Mouse (Mus musculus): ENCODE data around the gene Cacna1e.

Cacna1e gene

DNA sequence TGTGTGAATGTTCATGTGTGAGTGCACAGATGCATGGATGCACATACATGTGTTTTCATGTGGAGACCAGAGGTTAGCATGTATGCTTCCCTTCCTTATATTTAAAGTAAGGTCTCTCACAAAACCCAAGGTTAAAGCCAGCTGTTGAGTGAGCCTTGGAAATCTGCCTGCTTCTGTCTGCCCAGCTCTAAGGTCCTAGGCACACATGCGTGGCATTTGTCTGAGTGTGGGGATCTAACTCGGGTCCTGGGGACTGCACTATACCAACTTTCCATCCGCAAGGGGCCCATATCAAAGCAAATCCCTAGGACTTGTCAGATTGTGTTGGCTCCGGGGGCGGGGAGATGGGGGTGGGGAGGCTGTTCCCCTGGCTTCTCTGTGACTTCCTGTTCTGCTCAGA lies 96.9 kb downstream of the Cacna1e start:
- intact Hi-C loops (cut with DNase I): loop anchor here (5.0 to 10.0 kb wide), 2 partner anchors 105 to 437 kb away; no protein-coding TSS in a partner anchor

DNA sequence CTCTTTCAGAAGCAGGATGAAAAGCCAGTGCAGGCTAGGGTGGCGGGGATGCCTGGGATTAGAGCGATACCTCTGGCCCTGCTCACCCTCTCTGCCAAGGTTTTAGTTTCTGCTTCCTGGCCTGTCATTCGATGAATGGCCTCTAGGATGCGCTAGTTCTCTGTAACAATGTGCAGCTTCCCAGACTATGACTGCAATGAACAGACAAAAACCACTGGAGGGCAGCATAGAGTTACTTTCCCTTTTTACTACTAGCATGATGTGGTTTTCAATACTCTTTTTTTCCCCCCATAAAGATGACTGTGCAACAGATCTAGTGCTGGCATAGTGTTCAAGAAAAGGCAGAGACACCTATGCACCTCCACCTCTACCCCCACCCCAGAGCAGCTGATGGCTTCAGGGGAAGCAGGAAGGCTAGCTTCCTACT lies 98.0 kb downstream of the Cacna1e start:
- intact Hi-C loops (cut with DNase I): loop anchor here (1.0 to 10.0 kb wide), 3 partner anchors 106 to 439 kb away; no protein-coding TSS in a partner anchor

DNA sequence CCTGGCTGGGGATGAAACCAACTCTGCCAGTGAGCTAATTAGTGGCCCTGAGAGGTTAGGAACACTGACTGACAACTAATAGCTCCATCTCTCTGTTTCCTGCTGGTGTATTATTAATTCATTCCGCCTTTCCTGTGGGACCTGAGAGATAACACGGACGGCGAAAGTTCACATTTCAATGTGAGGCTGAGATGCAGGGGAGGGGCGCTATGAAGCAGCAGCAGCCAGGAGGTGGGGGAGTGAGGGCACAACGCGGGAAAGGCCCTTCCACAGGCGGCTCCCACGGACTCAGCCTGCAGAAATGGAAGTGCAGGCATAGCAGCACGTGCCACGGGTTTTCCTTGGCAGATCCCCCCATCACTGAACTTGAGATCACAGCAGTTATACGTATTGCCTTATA lies 99.4 kb downstream of the Cacna1e start:
- intact Hi-C loops (cut with DNase I): loop anchor here (5.0 to 10.0 kb wide), 2 partner anchors 107 to 440 kb away; no protein-coding TSS in a partner anchor

DNA sequence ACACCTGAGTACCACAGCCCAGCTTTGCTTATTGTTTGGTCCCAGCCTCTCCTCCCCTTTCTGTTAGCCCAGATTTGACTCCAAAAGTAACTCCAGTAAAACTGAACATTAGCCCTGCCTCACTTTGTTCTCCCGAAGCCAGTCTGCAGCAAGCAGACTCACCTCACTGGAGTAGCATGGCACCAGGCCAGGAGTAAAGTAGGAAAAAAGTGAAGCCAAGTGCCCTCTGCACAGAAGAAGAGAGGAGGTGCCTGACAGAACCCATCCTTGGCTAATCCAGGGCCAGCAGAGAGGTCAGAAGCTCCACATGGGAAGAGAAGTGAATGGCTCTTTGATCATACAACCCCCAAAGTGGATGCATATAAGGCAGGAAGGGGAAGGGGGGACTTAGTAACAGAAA lies 100.8 kb downstream of the Cacna1e start:
- intact Hi-C loops (cut with DNase I): loop anchor here (10.0 kb wide), 1 partner anchor 441 kb away; no protein-coding TSS in a partner anchor

DNA sequence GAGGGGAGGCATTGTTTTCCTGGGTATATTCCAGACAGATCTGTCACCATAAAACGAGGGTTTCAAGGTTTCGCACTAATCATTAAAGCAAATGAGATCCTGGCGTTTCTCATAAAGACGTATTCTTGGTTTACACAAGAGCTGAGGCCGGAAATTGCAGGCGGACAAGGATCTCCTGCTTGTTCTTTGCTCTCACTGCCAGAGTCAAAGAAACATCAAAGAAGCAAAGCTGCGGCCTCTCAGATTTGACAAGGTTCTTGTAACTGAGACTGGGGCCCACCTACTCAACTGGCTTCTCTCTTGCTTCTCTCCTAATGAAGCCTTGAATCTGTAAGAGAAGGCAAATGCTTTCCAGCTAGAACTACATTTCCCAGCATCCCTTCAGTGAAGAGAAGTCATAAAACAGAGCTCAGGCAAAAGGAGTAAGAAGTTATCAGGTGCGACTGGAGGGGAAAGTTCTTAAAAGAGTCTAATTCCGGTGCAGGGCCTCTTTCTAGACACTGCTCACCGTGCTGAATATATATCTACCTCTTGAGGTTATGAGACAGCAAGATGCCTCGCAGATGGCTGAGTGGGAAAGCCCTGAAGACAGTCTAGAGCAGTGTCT lies 104.3 kb downstream of the Cacna1e start:
- intact Hi-C loops (cut with DNase I): loop anchor here (10.0 kb wide), 1 partner anchor 445 kb away; no protein-coding TSS in a partner anchor

DNA sequence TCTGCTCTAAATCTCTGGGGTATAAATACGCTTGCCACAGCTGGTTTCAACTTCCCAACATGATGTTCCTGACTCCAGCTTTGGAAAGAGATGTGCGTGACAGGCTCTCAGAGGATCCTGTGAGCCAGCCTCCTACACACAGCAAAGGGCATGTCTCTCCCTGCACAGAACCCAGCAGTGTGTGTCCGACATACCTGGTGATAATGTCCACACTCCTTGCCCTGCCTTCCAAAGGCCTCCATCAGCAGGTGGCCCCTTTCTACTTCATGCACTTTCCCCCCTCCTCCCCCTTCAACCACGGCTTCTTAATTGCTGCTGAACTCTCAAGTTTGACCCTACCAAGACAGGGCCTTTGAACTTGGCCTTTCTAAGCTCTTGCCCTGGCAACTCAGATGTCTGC lies 108.0 kb downstream of the Cacna1e start:
- intact Hi-C loops (cut with DNase I): no loop called here

DNA sequence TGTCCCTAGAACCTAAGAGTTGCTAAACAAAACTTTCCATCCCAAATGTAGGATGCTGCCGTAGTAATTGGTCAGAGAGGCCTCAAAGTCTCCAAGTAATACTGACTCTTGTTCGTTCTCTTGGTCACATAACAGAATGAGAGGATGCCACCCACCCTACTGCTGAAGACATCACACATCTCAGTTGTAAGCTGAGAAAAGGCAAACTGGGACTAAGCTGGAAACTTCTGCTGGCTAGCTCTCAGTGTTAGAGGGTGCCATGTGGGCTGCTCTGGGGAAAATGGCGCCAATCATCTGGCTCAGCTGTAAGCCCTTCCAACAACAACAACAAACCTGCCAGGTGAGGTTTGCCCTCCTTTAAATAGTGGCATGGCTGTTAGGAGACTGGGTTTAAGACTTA lies 109.8 kb downstream of the Cacna1e start:
- intact Hi-C loops (cut with DNase I): no loop called here

DNA sequence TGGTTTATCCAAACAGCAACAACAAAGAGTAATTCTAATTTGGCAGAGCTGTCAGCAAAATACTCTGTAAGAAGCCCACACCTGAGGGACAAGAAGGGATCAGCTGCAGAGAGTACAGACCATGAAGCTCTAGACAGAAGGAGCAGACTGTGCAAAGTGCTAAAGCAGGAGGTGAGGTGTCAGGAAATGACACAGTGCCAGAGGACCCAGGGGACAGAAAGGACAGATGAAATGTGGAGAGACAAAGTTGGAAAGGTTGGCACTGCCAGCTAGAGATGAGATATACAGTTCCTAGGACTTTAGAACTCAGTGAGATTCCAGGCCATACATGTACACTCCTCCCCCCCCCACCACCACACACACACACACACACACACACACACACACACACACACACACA lies 113.2 kb downstream of the Cacna1e start:
- intact Hi-C loops (cut with DNase I): no loop called here

DNA sequence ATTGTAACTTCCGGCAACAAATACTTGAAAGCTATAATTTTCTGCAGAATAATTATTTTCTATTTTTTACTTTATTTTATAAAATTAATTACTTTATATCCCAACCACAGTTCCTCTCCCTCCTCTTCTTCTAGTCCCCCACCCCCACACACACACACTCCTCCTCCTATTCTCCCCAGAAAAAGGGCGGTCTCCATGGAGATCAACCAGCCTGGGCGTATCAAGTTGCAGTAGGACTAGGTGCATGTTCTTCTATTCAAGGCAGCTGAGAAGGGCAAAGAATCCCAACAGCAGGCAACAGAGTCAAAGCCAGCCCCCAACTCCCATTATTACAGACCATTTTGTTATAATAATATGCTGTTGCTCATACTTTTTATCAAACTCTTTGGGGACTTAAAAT lies 113.8 kb downstream of the Cacna1e start:
- intact Hi-C loops (cut with DNase I): no loop called here

DNA sequence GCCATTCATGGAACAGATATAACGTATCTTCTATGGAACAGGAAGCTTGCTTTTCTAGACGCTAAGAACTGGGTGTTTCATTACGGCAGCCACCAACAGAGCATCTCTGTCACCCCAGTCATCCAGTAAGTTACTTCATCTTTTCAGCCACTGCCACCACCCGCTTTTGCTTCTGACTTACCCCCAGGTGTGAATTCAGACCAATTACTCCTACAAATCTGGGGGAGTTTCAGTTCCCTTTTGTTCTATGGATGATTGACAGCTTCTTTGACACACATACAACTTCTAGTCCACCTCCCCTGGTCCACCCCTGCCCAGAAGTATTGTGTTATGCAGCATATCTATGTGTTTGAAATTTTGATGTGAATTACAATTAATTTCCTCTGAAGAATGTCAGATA lies 121.2 kb downstream of the Cacna1e start:
- intact Hi-C loops (cut with DNase I): no loop called here

DNA sequence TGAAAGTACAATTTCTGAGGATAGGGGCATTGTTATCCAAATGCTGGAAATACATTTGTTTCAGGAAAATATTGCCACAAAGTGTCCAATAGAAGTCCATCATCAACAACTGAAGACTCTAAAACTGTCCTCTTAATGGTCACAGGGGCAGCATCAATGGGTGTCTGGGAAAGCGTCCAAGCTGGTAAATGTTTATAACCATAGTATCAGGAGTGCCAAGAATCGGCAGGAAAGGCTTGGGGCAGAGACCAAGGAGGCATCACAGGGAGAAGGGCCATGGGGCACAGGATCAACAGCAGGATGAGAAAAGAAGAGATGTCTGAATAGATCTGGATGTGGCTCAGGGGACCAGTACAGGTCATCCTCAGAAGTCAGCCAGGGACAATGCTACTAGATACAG lies 132.2 kb downstream of the Cacna1e start:
- intact Hi-C loops (cut with DNase I): no loop called here

DNA sequence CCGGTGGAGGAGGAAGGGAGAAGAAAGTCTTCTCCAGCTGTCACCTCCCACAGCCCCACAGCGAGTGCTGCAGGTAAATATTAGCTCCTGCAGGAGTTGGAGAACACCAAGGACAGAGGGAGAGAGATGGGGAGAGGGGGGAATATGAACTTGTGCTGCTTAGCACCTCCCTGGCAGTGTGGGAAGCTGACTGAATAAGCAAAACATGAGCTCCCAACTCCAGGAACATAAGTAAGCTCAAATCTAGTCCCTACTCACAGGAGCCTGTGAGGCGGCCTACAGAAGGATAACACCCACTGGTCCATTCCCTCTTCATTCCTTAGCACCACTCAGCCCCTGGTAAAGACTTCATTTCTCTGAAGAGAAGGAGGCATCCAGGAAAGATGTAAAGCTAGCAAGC lies 135.8 kb downstream of the Cacna1e start:
- intact Hi-C loops (cut with DNase I): no loop called here

DNA sequence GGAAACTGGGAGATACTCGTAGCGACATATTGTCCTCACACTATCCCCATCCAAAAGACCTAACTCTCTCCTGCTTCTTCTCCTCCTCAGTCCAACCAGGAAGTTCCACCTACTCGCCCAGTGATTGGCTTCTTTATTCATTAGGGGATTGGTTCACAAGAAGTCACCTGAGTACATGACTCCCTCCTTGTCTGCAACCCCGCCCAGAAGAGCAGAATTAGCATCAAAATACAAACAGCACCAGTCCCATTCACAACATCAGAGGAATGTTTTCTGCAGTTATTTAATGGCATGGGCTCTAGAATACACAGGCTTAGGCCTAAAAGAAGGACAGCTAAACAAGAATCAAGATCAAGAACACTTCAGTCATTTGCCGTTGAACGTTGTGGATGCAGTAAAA lies 139.1 kb downstream of the Cacna1e start:
- intact Hi-C loops (cut with DNase I): no loop called here

DNA sequence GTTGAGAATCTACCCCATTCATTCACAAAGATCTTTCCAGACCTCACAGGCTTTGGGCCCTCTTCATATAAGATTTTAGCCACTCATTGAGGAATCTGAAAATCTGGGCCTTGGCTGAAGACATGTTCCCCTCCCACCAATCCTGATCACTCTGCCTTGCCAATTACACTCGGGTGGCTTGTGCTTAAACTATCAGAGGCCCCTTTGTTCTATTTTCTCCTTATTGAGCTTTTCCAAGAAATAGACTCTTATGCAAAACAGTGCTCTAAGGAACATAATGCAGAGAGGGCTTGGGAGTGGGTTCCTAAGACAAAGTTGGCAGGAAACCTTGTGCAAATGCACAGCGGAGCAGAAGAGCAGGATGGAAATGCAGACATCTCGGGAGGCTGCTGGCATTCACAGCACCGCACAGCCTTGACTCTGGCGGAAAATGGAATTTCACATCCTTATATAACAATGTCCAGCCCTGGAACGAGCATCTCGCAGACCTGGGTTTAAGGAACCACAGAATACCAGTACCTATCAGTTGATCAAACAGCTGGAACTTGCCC lies 153.8 kb downstream of the Cacna1e start:
- intact Hi-C loops (cut with DNase I): no loop called here

DNA sequence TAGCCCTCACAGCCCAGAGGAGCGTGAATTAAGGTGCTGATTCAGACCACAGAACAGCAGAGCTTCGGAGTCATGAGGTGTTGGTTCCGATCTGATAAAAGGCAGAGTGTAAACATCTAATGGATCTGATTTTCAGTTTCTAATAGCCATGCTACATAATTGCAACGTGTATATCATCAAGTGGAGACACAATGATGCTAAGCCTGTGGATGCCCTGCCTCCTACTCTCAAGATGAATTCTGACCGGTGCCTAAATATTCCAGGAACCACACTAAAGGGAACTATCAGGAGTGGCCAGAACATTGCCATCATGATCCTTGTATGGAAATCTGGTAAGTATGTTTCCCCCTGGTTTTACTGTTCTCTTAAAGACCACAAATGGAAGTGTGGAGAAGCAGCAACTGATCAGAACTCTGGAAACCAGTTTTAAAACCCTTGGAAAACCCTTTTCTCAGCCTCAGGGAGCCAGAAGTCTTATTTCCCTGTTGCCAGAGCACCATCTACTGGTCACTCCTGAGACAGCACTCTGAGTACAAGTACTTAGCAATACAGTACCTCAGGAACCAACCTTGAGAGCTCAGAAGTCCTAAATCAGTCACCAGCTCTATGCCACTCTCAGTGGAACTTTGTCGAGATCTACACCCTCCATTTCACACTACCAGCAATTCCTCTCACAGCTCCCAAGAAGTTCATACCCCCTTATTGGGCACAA lies 154.9 kb downstream of the Cacna1e start:
- intact Hi-C loops (cut with DNase I): loop anchor here (1.0 kb wide), 1 partner anchor 448 kb away; no protein-coding TSS in a partner anchor

DNA sequence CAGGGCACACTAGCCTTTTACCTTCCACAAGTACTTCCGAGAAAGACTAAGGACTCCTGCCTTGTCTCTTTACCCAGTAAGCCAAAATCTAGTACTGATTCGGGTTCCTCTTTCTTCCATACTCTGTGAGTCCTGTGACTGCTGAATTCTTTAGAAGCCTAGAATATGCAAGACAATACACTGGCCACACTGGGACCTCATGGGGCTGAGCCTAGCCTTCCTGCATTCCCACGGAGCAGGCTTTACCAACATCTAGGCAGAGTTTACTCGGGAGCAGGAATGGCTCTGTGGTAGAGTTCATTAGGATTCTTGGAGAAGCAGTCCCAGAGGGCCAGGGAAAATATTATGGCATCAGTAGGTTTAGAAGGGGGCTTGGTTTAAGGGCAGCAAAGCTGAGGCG lies 155.6 kb downstream of the Cacna1e start:
- intact Hi-C loops (cut with DNase I): loop anchor here (1.0 kb wide), 1 partner anchor 447 kb away; no protein-coding TSS in a partner anchor

DNA sequence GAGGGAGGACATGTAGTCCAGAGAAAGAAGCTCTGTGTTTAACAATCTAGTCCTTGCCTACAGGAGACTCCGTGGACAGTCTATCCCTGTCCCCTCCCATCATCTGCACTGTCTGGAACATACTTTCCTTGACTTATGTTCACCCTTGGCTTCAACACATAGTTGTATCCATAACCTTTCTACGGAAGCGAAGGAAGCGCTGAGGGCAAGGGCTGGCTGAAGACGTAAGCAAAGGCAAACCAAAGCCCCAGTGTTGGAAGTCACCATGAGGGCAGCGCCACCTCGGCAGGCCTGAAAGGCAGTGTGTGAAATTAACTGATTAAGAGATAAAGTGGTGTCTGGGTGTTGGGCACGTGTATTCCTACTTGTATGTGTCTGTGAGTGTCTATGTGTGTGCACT lies 156.6 kb downstream of the Cacna1e start:
- intact Hi-C loops (cut with DNase I): no loop called here

DNA sequence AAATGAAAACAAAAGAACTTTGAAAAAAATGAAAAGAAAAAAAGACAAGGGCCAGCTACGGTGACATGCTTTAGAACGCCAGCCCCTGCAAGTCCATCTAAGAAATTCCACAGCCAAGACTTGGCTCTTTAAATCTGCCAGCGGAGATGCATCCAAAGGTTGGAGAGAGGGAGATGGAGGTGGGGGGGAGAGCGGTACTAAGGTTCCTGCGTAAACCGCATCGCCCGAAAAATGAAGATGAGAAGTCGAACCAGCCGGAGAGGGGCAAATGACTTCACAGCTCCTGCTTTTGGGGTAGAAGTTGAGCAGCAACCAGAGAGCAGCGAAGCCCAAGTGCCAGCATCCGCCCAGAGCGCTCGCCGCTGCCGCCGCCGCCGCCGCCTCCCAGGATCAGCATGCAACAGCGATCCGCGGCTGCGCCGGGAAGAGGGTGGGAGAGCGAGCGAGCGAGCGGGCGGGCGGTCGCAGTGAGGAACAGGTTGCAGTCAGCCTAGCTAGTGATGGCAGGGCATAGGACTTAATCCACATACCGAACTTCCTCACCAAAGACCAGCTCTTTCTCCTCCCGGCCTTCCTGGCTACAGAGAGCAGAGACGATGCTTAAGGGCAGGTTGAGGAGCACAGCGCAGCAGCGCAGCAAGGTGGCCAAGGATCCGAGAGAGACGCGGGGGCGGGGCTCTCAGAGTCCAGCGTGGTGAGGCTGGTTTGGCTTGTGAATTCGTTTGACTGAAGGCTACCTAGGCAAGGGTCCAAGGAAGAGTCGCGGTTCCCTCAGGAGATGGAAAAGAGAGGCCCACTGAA lies 157.7 kb downstream of the Cacna1e start:
- intact Hi-C loops (cut with DNase I): no loop called here

DNA sequence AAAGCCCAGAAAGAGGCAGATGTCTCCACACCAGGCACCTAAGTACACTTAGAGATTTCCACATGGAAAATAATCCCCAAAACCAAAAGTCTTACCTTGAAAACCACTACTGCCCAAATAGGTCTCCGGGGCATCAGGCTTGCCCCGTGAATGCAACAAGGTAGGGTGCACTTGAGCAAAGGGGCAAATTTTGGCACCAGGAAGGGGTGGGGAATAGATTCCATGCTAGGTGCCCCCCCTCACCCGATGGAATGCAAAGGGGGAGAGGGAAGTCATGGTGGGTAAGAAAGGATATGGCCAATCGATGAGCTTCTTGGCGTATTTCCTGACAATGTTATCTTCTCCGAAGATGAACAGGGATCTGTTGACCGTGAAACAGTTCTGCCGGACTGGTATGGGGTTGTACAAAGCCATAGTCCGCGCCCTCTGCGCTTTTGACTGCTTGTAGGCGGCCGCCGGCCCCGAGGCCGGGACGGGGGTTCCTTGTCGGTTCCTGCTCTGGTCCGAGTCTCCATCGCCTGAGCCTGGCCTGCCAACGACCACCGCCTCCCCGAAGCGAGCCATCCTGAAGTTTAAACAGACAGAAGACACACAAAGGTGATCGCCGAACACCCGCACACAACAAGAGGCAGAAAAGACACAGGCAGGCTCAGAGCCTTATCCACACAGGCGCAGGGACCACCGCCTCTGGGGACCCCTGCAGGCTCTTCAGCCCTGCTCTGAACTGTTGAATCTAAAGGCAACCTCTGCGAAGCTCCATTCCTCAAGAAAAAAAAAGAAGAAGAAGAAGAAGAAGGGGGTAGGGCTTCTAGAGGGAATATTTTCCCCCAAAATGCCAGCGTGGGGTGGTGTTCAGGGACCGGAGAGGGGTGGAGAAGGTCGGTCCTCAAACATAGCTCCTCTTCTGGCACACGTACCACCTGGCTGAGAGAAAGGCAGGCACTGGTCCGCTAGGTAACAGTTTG lies 158.7 kb downstream of the Cacna1e start:
- intact Hi-C loops (cut with DNase I): no loop called here

DNA sequence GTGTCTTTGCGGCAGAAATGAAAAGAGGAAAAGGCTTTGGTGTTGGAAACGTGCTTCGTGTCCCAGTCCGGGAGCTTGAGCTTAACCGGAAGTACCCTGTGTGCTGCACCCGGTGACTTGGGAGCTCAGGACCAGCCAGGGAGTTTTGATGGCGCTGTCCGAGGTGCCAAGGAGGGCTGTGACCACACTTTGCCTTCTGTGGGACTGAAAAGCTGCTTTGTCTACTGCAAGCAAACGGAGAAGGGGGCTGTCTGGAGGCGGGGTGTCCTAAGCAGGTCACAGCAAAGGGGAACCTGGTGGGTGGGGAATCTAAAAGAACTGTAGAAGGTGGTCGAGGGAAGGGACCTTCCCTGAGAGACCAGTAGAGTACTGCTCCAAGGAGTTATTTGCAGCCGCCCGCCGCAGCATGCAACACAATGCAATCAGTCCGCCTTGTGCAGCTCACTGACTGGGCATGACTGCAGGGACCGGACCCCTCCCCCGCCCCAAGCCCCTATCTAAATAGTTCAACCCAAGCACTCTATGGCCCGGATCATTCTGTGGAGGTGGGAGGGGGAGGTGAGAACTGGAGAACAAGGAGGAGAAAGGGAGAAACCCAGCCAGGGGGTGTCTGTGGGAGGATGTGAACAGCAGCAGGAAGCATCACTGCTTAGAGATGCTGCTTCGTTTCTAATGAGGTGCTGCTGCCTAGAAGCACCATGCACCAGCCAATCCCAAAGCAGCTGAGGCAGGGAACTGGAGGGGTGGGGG lies 160.6 kb downstream of the Cacna1e start:
- intact Hi-C loops (cut with DNase I): no loop called here
